Mouse (Mus musculus) lung, postnatal 14 days (tissue): Measurements from ENCODE around the gene Tstd2.

Source experiments
- DNase-seq: peaks from one replicate; pipeline ENCODE4 v3.0.0; 2021

Gene Tstd2

GRCm38 (mm10) chr4:46119514-46120094 lies 18.9 kb downstream of the Tstd2 start:
- DNase-seq, result no peak

- no peak for DNase-seq
Measured at GRCm38 (mm10) chr4:46117536-46117935, 21.0 kb downstream of the Tstd2 start.

- DNase-seq, result no peak
Measured at GRCm38 (mm10) chr4:46116544-46117175, 21.8 kb downstream of the Tstd2 start.

- no peak for DNase-seq
Measured at GRCm38 (mm10) chr4:46115308-46115707, 23.2 kb downstream of the Tstd2 start.

GRCm38 (mm10) chr4:46111361-46111760 lies 27.1 kb downstream of the Tstd2 start:
- DNase-seq, result peak; percentile 11

- no peak for DNase-seq
Measured at GRCm38 (mm10) chr4:46110084-46110483, 28.4 kb downstream of the Tstd2 start.

- no peak for DNase-seq
Measured at GRCm38 (mm10) chr4:46102078-46102769, 36.3 kb downstream of the Tstd2 start.

GRCm38 (mm10) chr4:46101211-46101711 lies 37.2 kb downstream of the Tstd2 start:
- DNase-seq, result no peak

GRCm38 (mm10) chr4:46100539-46100938 lies 38.0 kb downstream of the Tstd2 start:
- no peak for DNase-seq

- no peak for DNase-seq
Measured at GRCm38 (mm10) chr4:46099132-46099531, 39.4 kb downstream of the Tstd2 start.

GRCm38 (mm10) chr4:46097591-46097990 lies 40.9 kb downstream of the Tstd2 start:
- no peak for DNase-seq

- DNase-seq, result no peak
Measured at GRCm38 (mm10) chr4:46096546-46096945, 41.9 kb downstream of the Tstd2 start.

- DNase-seq, result no peak
Measured at GRCm38 (mm10) chr4:46095826-46096159, 42.7 kb downstream of the Tstd2 start.

- DNase-seq, result no peak
Measured at GRCm38 (mm10) chr4:46094916-46095825, 43.3 kb downstream of the Tstd2 start.

- no peak for DNase-seq
Measured at GRCm38 (mm10) chr4:46092429-46093076, 45.9 kb downstream of the Tstd2 start.

GRCm38 (mm10) chr4:46089524-46090125 lies 48.9 kb downstream of the Tstd2 start:
- DNase-seq, result no peak

GRCm38 (mm10) chr4:46087852-46088251 lies 50.6 kb downstream of the Tstd2 start:
- peak; percentile 32 for DNase-seq

GRCm38 (mm10) chr4:46087427-46087771 lies 51.1 kb downstream of the Tstd2 start:
- DNase-seq, result no peak

GRCm38 (mm10) chr4:46086718-46087426 lies 51.6 kb downstream of the Tstd2 start:
- peak; percentile 7 for DNase-seq

GRCm38 (mm10) chr4:46085223-46085811 lies 53.2 kb downstream of the Tstd2 start:
- DNase-seq, result no peak
